Mouse (Mus musculus): ENCODE data around the gene Polr2f.

DNA sequence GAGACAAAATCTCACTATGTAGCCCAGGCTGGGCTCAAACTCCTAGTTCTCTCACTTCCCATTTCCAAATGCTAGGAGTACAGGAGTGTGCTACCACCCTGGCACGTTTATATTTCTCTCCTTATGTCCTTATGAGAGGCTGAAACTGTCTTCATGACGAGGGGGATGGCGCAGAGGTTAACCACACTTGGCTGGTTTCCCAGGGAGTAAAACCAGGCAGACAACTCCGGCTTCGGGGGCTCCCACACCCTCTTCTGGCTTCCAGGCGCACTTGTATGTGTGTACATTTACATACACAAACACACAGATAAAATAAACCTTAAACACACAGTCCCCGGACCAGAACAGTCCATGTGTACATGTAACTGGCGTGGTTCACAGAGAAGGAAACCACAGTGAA lies 3.2 kb downstream of the Polr2f start:
- TF ChIP-seq CTCF (IDR thresholded peaks at IDR 0.05; ENCODE audit: extremely low read depth, insufficient read depth, low read length) (no peak), POLR2A (IDR thresholded peaks at IDR 0.05; ENCODE audit: extremely low read depth, insufficient read depth, low read length) (no peak)

Measured in cortical plate, adult 2 months (tissue).